Mouse (Mus musculus) neural tube, embryonic 10.5 days (tissue): Measurements from ENCODE around the gene Mfsd4b3.
"Not testable (repeated sequence)": the region's sequence is repeated elsewhere in the genome, so short reads cannot be mapped to it uniquely, and the experiment has no call there.

Experiments
- DNase-seq: peaks from one replicate; pipeline ENCODE4 v3.0.0-alpha.2; 2017; ENCODE audit warnings: low spot score; ENCODE audit errors: extremely low spot score

The Mfsd4b3 gene

GRCm38 (mm10) chr10:39926616-39927139 lies 33.3 kb downstream of the Mfsd4b3 start, which contains the start of gene Mfsd4b2:
Mfsd4b2 (minus strand) TSS chr10:39926923.
- peak; percentile 53 for DNase-seq

DNA sequence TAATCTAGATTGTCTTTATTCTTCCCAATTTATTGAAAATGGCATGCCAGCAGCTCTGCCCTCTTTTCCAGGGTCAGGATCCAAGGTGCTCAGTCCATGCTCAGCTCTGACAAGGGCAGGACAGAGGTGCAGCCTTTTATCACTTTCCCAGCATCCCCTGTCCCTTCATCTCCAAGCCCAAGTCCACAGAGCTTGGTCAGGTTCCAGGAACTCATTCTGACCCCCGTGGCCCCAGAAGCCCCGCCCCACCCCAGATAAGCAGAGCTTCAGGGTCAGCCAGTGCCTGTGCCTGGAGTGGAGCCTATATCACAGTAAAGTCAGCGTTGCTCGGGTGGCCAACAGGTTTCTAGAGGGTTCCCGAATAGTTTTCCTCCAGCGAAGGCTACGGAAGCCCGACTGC lies 35.4 kb downstream of the Mfsd4b3 start:
- not testable (repeated sequence) for DNase-seq

DNA sequence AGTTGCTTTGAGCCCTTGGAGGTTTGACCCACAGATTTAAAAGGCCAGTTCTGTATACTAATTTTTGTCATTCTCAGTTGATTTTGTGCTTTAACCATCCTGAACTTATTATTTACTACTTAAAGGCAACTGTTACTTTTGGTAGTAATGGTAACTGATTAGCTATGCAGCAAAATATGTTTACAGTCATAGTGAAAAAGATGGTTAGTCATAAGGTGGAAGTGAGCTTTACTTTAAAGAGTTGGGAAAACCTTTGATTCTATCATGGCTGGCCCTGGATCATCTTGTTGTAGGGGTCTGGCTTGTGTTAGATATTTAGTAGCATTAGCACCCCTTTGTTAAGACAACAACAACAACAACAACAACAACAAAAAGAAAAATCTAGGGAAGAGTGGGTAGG lies 47.3 kb downstream of the Mfsd4b3 start:
- DNase-seq: no peak

DNA sequence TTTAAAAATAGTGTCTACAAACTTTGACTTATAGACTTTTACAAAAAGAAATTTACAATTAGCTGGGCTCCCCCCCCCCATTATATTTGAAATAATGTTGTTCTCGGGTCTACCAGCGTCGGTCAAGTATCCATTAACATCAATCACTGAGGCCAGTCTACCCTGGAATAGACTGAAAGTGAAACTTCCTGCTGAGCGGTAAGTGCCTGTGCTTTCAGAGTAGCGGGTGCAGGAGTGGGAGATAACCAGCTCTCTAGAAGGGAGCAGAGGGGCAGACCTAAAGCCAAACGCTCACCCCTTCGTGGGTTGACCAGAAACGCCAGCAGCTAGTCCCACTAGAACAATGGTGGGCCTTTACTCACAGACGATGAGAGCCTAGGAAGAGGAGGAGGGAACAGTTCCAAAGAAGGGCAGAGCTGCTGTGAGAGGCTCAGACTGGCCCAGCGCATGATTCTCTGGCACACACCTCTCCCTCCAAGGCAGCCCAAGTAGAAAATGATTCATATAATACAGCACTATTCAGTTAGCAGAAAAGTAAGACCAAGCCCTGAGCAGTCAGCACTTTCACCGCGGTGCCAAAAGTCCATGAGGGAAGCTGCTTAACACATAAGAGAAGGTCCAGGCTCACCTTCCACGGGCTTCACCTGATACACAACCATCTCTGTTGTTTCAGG lies 51.0 kb downstream of the Mfsd4b3 start:
- no peak for DNase-seq

GRCm38 (mm10) chr10:39906799-39907658 lies 52.9 kb downstream of the Mfsd4b3 start:
- no peak for DNase-seq

DNA sequence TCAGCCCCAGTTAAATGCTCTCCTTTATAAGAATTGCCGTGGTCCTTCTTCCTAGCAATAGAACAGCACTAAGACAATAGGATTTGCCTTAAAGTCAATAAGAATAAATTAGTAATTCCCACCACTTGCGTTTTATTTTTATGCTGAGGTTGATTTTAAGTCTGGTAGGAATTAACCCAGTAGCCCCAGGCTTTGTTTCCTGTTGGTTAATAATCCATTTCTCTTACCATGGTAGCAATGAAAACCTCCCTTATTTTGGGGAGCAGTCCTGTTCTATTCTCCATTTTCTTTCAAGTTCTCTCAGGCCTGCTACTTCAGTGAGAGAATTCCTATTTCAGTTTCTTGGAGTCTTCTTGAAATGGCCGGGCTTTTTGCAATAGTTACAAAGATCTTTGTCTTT lies 55.8 kb downstream of the Mfsd4b3 start:
- no peak for DNase-seq

- DNase-seq: peak; percentile 93
Measured at GRCm38 (mm10) chr10:39898874-39899371, 61.0 kb downstream of the Mfsd4b3 start, which contains the start of gene Mfsd4b4. Mfsd4b4 (minus strand) TSS chr10:39899238.
